Mouse (Mus musculus): ENCODE measurements at regions not wholly inside any gene's neighbourhood (a gene's known extent, or its start where the extent isn't known, plus 50 kb on each side); places are given as distances from the start of the nearest gene placed in this dataset.

- DNase-seq (ENCODE audit: low spot score) (no peak), ATAC-seq (ENCODE audit: low FRiP score) (no peak)
- no peaks in the 10 kb centered on the region for H3K9me3 ChIP-seq (ENCODE audit: control insufficient read depth, low read length)
- H3K36me3 ChIP-seq (ENCODE audit: control insufficient read depth, insufficient read depth, low read length) = no peaks in the 10 kb centered on the region
- H3K4me3 ChIP-seq (ENCODE audit: low read depth, low read length) = no peak overlapping the region
- WGBS = 85% methylated on average over 13 of the region's 13 CpGs
- H3K27ac ChIP-seq (ENCODE audit: low read depth, low read length) = no peak overlapping the region
- H3K9ac ChIP-seq (ENCODE audit: low read depth, low read length) = no peak overlapping the region
- H3K27me3 ChIP-seq (ENCODE audit: control insufficient read depth, insufficient read depth, low read length) = no peaks in the 10 kb centered on the region
- no peaks in the 10 kb centered on the region for H3K4me1 ChIP-seq (replicated peaks; ENCODE audit: control insufficient read depth, insufficient read depth, low read length)
- H3K4me2 ChIP-seq (replicated peaks; ENCODE audit: low read depth, low read length) = no peak overlapping the region
Observed at GRCm38 (mm10) chr10:126664408-126665083, 236.6 kb downstream of the Atp23 start.

GRCm38 (mm10) chr10:126663461-126664013 lies 237.6 kb downstream of the Atp23 start:
- 82% methylated on average over 15 of the region's 15 CpGs for WGBS
- H3K9ac ChIP-seq (ENCODE audit: low read depth, low read length) = no peak overlapping the region
- no peaks in the 10 kb centered on the region for H3K4me1 ChIP-seq (replicated peaks; ENCODE audit: control insufficient read depth, insufficient read depth, low read length)
- ATAC-seq (ENCODE audit: low FRiP score) (no peak), DNase-seq (ENCODE audit: low spot score) (no peak)
- no peaks in the 10 kb centered on the region for H3K36me3 ChIP-seq (ENCODE audit: control insufficient read depth, insufficient read depth, low read length)
- H3K9me3 ChIP-seq (ENCODE audit: control insufficient read depth, low read length) = no peaks in the 10 kb centered on the region
- no peaks in the 10 kb centered on the region for H3K27me3 ChIP-seq (ENCODE audit: control insufficient read depth, insufficient read depth, low read length)
- H3K4me2 ChIP-seq (replicated peaks; ENCODE audit: low read depth, low read length) = no peak overlapping the region
- H3K4me3 ChIP-seq (ENCODE audit: low read depth, low read length) = no peak overlapping the region
- no peak overlapping the region for H3K27ac ChIP-seq (ENCODE audit: low read depth, low read length)

- Histone ChIP-seq H3K4me1 (replicated peaks; ENCODE audit: control insufficient read depth, insufficient read depth, low read length) (no peaks in the 10 kb centered on the region), H3K27ac (ENCODE audit: low read depth, low read length) (no peak overlapping the region), H3K9ac (ENCODE audit: low read depth, low read length) (no peak overlapping the region), H3K27me3 (ENCODE audit: control insufficient read depth, insufficient read depth, low read length) (no peaks in the 10 kb centered on the region), H3K9me3 (ENCODE audit: control insufficient read depth, low read length) (no peaks in the 10 kb centered on the region), H3K4me2 (replicated peaks; ENCODE audit: low read depth, low read length) (no peak overlapping the region), H3K36me3 (ENCODE audit: control insufficient read depth, insufficient read depth, low read length) (no peaks in the 10 kb centered on the region), H3K4me3 (ENCODE audit: low read depth, low read length) (no peak overlapping the region)
- no peak for ATAC-seq (ENCODE audit: low FRiP score)
- WGBS = 92% methylated on average over 6 of the region's 6 CpGs
- DNase-seq (ENCODE audit: low spot score) = no peak
Observed at GRCm38 (mm10) chr10:126662765-126663164, 238.4 kb downstream of the Atp23 start.

- Histone ChIP-seq H3K9ac (ENCODE audit: low read depth, low read length) (no peak overlapping the region), H3K27me3 (ENCODE audit: control insufficient read depth, insufficient read depth, low read length) (no peaks in the 10 kb centered on the region), H3K4me2 (replicated peaks; ENCODE audit: low read depth, low read length) (no peak overlapping the region), H3K27ac (ENCODE audit: low read depth, low read length) (no peak overlapping the region), H3K36me3 (ENCODE audit: control insufficient read depth, insufficient read depth, low read length) (no peaks in the 10 kb centered on the region), H3K4me1 (replicated peaks; ENCODE audit: control insufficient read depth, insufficient read depth, low read length) (no peaks in the 10 kb centered on the region), H3K4me3 (ENCODE audit: low read depth, low read length) (no peak overlapping the region), H3K9me3 (ENCODE audit: control insufficient read depth, low read length) (no peaks in the 10 kb centered on the region)
- ATAC-seq (ENCODE audit: low FRiP score) = peak; percentile 67
- no peak for DNase-seq (ENCODE audit: low spot score)
- WGBS = 59% methylated on average over 5 of the region's 5 CpGs
Observed at GRCm38 (mm10) chr10:126661095-126661615, 240.0 kb downstream of the Atp23 start.

GRCm38 (mm10) chr10:126660024-126660423 lies 241.1 kb downstream of the Atp23 start:
- Histone ChIP-seq H3K4me3 (ENCODE audit: low read depth, low read length) (no peak overlapping the region), H3K4me2 (replicated peaks; ENCODE audit: low read depth, low read length) (no peak overlapping the region), H3K27me3 (ENCODE audit: control insufficient read depth, insufficient read depth, low read length) (no peaks in the 10 kb centered on the region), H3K36me3 (ENCODE audit: control insufficient read depth, insufficient read depth, low read length) (no peaks in the 10 kb centered on the region), H3K9ac (ENCODE audit: low read depth, low read length) (no peak overlapping the region), H3K27ac (ENCODE audit: low read depth, low read length) (no peak overlapping the region), H3K9me3 (ENCODE audit: control insufficient read depth, low read length) (no peaks in the 10 kb centered on the region), H3K4me1 (replicated peaks; ENCODE audit: control insufficient read depth, insufficient read depth, low read length) (no peaks in the 10 kb centered on the region)
- no peak for DNase-seq (ENCODE audit: low spot score)
- ATAC-seq (ENCODE audit: low FRiP score) = no peak
- WGBS = 82% methylated on average over 9 of the region's 9 CpGs

- no peak for ATAC-seq (ENCODE audit: low FRiP score)
- DNase-seq (ENCODE audit: low spot score) = no peak
Observed at GRCm38 (mm10) chr10:126652693-126653092, 248.5 kb downstream of the Atp23 start.

GRCm38 (mm10) chr10:126646587-126646986 lies 254.6 kb downstream of the Atp23 start:
- no peak overlapping the region for H3K9ac ChIP-seq (ENCODE audit: low read depth, low read length)
- H3K27me3 ChIP-seq (ENCODE audit: control insufficient read depth, insufficient read depth, low read length) = no peaks in the 10 kb centered on the region
- whole genome bisulfite sequencing = 47% methylated on average over 4 of the region's 4 CpGs
- no peak overlapping the region for H3K4me2 ChIP-seq (replicated peaks; ENCODE audit: low read depth, low read length)
- H3K4me1 ChIP-seq (replicated peaks; ENCODE audit: control insufficient read depth, insufficient read depth, low read length) = peaks cover 5% of the 10 kb centered on the region
- H3K36me3 ChIP-seq (ENCODE audit: control insufficient read depth, insufficient read depth, low read length) = no peaks in the 10 kb centered on the region
- no peak overlapping the region for H3K27ac ChIP-seq (ENCODE audit: low read depth, low read length)
- DNase-seq (ENCODE audit: low spot score) (no peak), ATAC-seq (ENCODE audit: low FRiP score) (no peak)
- H3K4me3 ChIP-seq (ENCODE audit: low read depth, low read length) = no peak overlapping the region
- H3K9me3 ChIP-seq (ENCODE audit: control insufficient read depth, low read length) = no peaks in the 10 kb centered on the region

More at GRCm38 (mm10) chr10:126652693-126653092, 248.5 kb downstream of the Atp23 start:
- 95% methylated on average over 3 of the region's 3 CpGs for WGBS
- Histone ChIP-seq H3K4me1 (replicated peaks; ENCODE audit: control insufficient read depth, insufficient read depth, low read length) (no peaks in the 10 kb centered on the region), H3K27me3 (ENCODE audit: control insufficient read depth, insufficient read depth, low read length) (no peaks in the 10 kb centered on the region), H3K27ac (ENCODE audit: low read depth, low read length) (no peak overlapping the region), H3K4me2 (replicated peaks; ENCODE audit: low read depth, low read length) (no peak overlapping the region), H3K36me3 (ENCODE audit: control insufficient read depth, insufficient read depth, low read length) (no peaks in the 10 kb centered on the region), H3K9ac (ENCODE audit: low read depth, low read length) (no peak overlapping the region), H3K4me3 (ENCODE audit: low read depth, low read length) (no peak overlapping the region), H3K9me3 (ENCODE audit: control insufficient read depth, low read length) (no peaks in the 10 kb centered on the region)

- peak; percentile 64 for ATAC-seq (ENCODE audit: low FRiP score)
- Histone ChIP-seq H3K9me3 (ENCODE audit: control insufficient read depth, low read length) (no peaks in the 10 kb centered on the region), H3K4me1 (replicated peaks; ENCODE audit: control insufficient read depth, insufficient read depth, low read length) (peaks cover 5% of the 10 kb centered on the region), H3K27me3 (ENCODE audit: control insufficient read depth, insufficient read depth, low read length) (no peaks in the 10 kb centered on the region), H3K4me2 (replicated peaks; ENCODE audit: low read depth, low read length) (no peak overlapping the region; the same call in 1 of the 2 replicates), H3K36me3 (ENCODE audit: control insufficient read depth, insufficient read depth, low read length) (no peaks in the 10 kb centered on the region), H3K4me3 (ENCODE audit: low read depth, low read length) (no peak overlapping the region), H3K9ac (ENCODE audit: low read depth, low read length) (no peak overlapping the region), H3K27ac (ENCODE audit: low read depth, low read length) (peak overlapping the region; percentile 30; the same call in 1 of the 2 replicates)
- peak; percentile 26 for DNase-seq (ENCODE audit: low spot score)
- WGBS = 10% methylated on average over 9 of the region's 9 CpGs
Observed at GRCm38 (mm10) chr10:126641792-126642289, 259.3 kb downstream of the Atp23 start.

GRCm38 (mm10) chr10:126634731-126635130 lies 266.4 kb downstream of the Atp23 start:
- Histone ChIP-seq H3K4me2 (replicated peaks; ENCODE audit: low read depth, low read length) (no peak overlapping the region), H3K9ac (ENCODE audit: low read depth, low read length) (no peak overlapping the region), H3K36me3 (ENCODE audit: control insufficient read depth, insufficient read depth, low read length) (no peaks in the 10 kb centered on the region), H3K9me3 (ENCODE audit: control insufficient read depth, low read length) (no peaks in the 10 kb centered on the region), H3K4me3 (ENCODE audit: low read depth, low read length) (no peak overlapping the region), H3K27me3 (ENCODE audit: control insufficient read depth, insufficient read depth, low read length) (no peaks in the 10 kb centered on the region), H3K27ac (ENCODE audit: low read depth, low read length) (no peak overlapping the region), H3K4me1 (replicated peaks; ENCODE audit: control insufficient read depth, insufficient read depth, low read length) (no peaks in the 10 kb centered on the region)
- no peak for DNase-seq (ENCODE audit: low spot score)
- 73% methylated on average over 13 of the region's 13 CpGs for WGBS
- no peak for ATAC-seq (ENCODE audit: low FRiP score)
